Mouse (Mus musculus) kidney, adult 2 months (tissue): ENCODE measurements around the gene Trip12. TPM values are rescaled to one million over a fixed set of nuclear protein-coding genes. Genes with fewer than 3 reads are reported as not detected.

ENCODE experiments used
- DNase-seq: peaks from one replicate; pipeline ENCODE4 v3.0.0; 2021
- H3K27ac ChIP-seq: fragments of 200-500 bp; 2 replicates; pipeline ENCODE4 v1.5.1; 2012; ENCODE audit warnings: low read depth, low read length, control low read depth, inconsistent platforms; ENCODE audit not compliant: insufficient read depth
- H3K27me3 ChIP-seq: fragments of 200-500 bp; replicated peaks from 2 replicates; pipeline ENCODE4 v1.6.1; 2012; ENCODE audit warnings: mild to moderate bottlenecking, moderate library complexity, low read length, inconsistent platforms; ENCODE audit not compliant: control insufficient read depth, insufficient read depth
- H3K36me3 ChIP-seq: fragments of 200-500 bp; 2 replicates; pipeline ENCODE4 v1.6.1; 2012; ENCODE audit warnings: mild to moderate bottlenecking, moderate library complexity, low read length, inconsistent platforms; ENCODE audit not compliant: control insufficient read depth, insufficient read depth
- H3K4me1 ChIP-seq: fragments of 200-500 bp; 2 replicates; pipeline ENCODE4 v1.6.1; 2011; ENCODE audit warnings: low read length; ENCODE audit not compliant: control insufficient read depth, insufficient read depth
- H3K4me3 ChIP-seq: fragments of 200-500 bp; 2 replicates; pipeline ENCODE4 v1.5.1; 2011; ENCODE audit warnings: mild to moderate bottlenecking, low read depth, low read length, control low read depth; ENCODE audit not compliant: insufficient read depth
- CTCF ChIP-seq: fragments of 200-500 bp; conservative IDR thresholded peaks from 2 replicates; pipeline ENCODE4 v1.5.1; 2011; ENCODE audit warnings: low read depth, mild to moderate bottlenecking, control low read depth, low read length, moderate library complexity, mixed read lengths; ENCODE audit not compliant: insufficient read depth, insufficient read length
- POLR2A ChIP-seq: fragments of 200-500 bp; IDR thresholded peaks from one replicate; pipeline ENCODE4 v1.6.1; 2011; ENCODE audit warnings: low read depth, low read length, control low read depth
- WGBS: fragments of 180-500 bp; shearing (Covaris S2); methylation state at CpG from one replicate; pipeline ENCODE4 v1.1.7; 2018; 5-methylcytosine and 5-hydroxymethylcytosine counted together
- polyA plus RNA-seq: library from polyadenylated mRNA; depleted of rRNA; stranded (reverse); fragments of >200 nt; gene quantifications from 2 replicates; pipeline ENCODE4 v1.2.3, GENCODE M21; 2012; rRNA removed

Trip12 gene
- polyA plus RNA-seq: 26.6 and 35.7 TPM in 2 replicates

GRCm38 (mm10) chr1:84840018-84840664, at the start of gene Trip12:
TSS of gene Trip12 (minus strand) at chr1:84840516.
- 0% methylated on average over 39 of the region's 39 CpGs for WGBS
- Histone ChIP-seq H3K27ac (peak within 1 kb of the TSS; percentile 94), H3K4me1 (no peaks in the 10 kb centered on the region), H3K4me3 (peak within 1 kb of the TSS; percentile 89), H3K27me3 (no peaks in the 10 kb centered on the region), H3K36me3 (no peaks in the 10 kb centered on the region)
- no peak for TF ChIP-seq POLR2A
- no peak for TF ChIP-seq CTCF
- no peak for DNase-seq

GRCm38 (mm10) chr1:84890005-84890393, 49.7 kb upstream of the Trip12 start:
- H3K4me3 ChIP-seq: no peak overlapping the region
- no peaks in the 10 kb centered on the region for H3K36me3 ChIP-seq
- no peaks in the 10 kb centered on the region for H3K4me1 ChIP-seq
- DNase-seq: no peak
- 54% methylated on average over 7 of the region's 7 CpGs for WGBS
- no peak overlapping the region for H3K27ac ChIP-seq
- no peaks in the 10 kb centered on the region for H3K27me3 ChIP-seq
- no peak for TF ChIP-seq POLR2A
- no peak for TF ChIP-seq CTCF

- H3K27me3 ChIP-seq: no peaks in the 10 kb centered on the region
- H3K27ac ChIP-seq: no peak overlapping the region
- 78% methylated on average over 8 of the region's 8 CpGs for WGBS
- no peak overlapping the region for H3K4me3 ChIP-seq
- no peaks in the 10 kb centered on the region for H3K4me1 ChIP-seq
- no peaks in the 10 kb centered on the region for H3K36me3 ChIP-seq
- TF ChIP-seq POLR2A: no peak
- TF ChIP-seq CTCF: no peak
- no peak for DNase-seq
Observed at GRCm38 (mm10) chr1:84889330-84890004, 49.2 kb upstream of the Trip12 start.

DNA sequence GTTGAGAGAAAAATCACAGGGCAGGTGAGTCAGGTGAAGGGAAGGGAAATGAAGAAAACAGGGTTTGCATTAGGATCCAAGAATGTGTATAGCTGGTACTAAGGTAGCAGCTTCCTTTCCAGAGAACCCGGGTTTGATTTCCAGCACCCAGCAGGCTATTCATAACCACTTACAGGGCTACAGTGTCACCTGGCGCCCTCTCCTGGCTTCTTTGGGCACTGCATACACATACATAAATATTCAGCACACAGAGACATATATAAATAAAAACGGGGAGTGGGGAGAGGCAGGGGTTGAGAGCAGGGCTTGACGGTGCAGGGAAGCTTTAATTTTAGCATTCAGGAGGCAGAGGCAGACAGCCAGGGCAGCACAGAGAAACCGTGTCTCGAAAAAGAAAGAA, 45.6 kb upstream of the Trip12 start:
- TF ChIP-seq CTCF: peak; percentile 30; the same call in 1 of the 2 replicates
- no peak for TF ChIP-seq POLR2A
- Histone ChIP-seq H3K36me3 (no peaks in the 10 kb centered on the region), H3K27me3 (no peaks in the 10 kb centered on the region), H3K27ac (no peak overlapping the region), H3K4me3 (no peak overlapping the region), H3K4me1 (no peaks in the 10 kb centered on the region)
- no peak for DNase-seq
- WGBS: 89% methylated on average over 6 of the region's 6 CpGs

- Histone ChIP-seq H3K36me3 (no peaks in the 10 kb centered on the region), H3K4me1 (no peaks in the 10 kb centered on the region), H3K27ac (no peak overlapping the region), H3K4me3 (no peak overlapping the region), H3K27me3 (no peaks in the 10 kb centered on the region)
- DNase-seq: peak; percentile 50
- WGBS: 82% methylated on average over 3 of the region's 3 CpGs
- TF ChIP-seq CTCF (peak; percentile 25; the same call in 1 of the 2 replicates), POLR2A (no peak)
Observed at GRCm38 (mm10) chr1:84885174-84885573, 44.9 kb upstream of the Trip12 start.

GRCm38 (mm10) chr1:84883889-84884288, 43.6 kb upstream of the Trip12 start:
- WGBS: 59% methylated on average over 4 of the region's 4 CpGs
- no peak for TF ChIP-seq POLR2A
- no peak for TF ChIP-seq CTCF
- no peak overlapping the region for H3K27ac ChIP-seq

DNA sequence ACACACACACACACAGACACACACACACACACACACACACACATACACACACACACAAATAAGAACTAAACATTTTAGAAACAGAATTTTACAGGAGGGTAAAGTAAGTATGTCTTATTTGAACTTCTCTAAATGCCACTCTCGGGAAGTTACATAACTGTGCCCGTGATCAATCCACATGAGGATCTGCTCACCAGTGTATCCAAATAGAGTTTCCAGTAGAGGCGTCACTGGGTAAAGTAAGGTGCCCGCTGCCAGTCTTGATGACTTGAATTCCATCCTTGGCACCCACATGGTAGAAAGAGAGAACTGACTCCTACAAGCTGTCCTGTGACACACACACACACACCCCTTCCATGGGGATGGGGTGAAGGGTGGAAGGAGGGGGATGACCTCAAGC, 42.6 kb upstream of the Trip12 start:
- no peak for DNase-seq

More at GRCm38 (mm10) chr1:84883889-84884288, 43.6 kb upstream of the Trip12 start:
- H3K4me1 ChIP-seq: no peaks in the 10 kb centered on the region
- H3K4me3 ChIP-seq: no peak overlapping the region
- no peaks in the 10 kb centered on the region for H3K27me3 ChIP-seq
- no peak for DNase-seq
- no peaks in the 10 kb centered on the region for H3K36me3 ChIP-seq

More for the DNA sequence above, 42.6 kb upstream of the Trip12 start:
- no peak overlapping the region for H3K4me3 ChIP-seq
- no peak overlapping the region for H3K27ac ChIP-seq
- H3K36me3 ChIP-seq: no peaks in the 10 kb centered on the region
- no peaks in the 10 kb centered on the region for H3K4me1 ChIP-seq
- WGBS: 85% methylated on average over 4 of the region's 4 CpGs
- TF ChIP-seq CTCF (no peak), POLR2A (no peak)
- no peaks in the 10 kb centered on the region for H3K27me3 ChIP-seq
